Mouse (Mus musculus) stomach, postnatal 0 days (tissue): Measurements from ENCODE around the gene Col6a6.

ENCODE experiments used
- CTCF ChIP-seq: IDR thresholded peaks from 2 replicates; pipeline ENCODE4 v1.5.1; 2016; ENCODE audit warnings: antibody characterized with exemption, low read depth, mild to moderate bottlenecking, moderate library complexity
- EP300 ChIP-seq: optimal IDR thresholded peaks from 2 replicates; pipeline ENCODE3; 2016; ENCODE audit warnings: antibody characterized with exemption

DNA sequence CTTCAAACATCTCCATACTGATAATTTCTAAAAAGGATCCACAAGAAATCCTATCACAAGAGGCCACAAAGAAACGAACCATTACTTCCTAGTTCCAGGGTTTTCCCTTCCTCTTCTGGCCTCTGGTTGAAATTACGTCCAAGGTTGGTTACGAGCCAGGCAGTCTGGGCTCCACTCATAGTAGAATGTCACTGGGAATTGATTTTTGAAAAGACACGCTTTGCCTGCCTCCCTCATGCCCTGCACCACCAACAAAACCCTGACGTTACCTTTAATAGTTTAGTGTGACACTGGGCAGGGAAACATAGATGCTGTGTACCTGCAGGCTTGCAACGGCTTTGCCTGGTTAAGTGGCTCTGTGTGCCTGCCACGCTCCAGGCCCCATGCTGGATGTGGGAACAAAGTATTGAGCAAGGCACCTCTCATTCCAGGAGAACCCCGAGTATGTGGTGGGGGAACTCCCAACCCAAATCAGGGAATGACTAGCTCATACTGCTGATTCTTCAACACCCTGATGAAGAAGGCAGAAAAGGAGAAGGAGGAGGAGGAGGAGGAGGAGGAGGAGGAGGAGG, 798 bp downstream of the Col6a6 start:
- TF ChIP-seq CTCF (no peak), EP300 (no peak)
